Mouse (Mus musculus) cerebellum, adult 2 months (tissue): ENCODE measurements around the gene Poc1a.

Experiments
- CTCF ChIP-seq: fragments of 200-500 bp; IDR thresholded peaks from 2 replicates; pipeline ENCODE4 v1.5.1; 2011; ENCODE audit warnings: low read depth, mild to moderate bottlenecking, control low read depth, low read length, moderate library complexity, borderline replicate concordance; ENCODE audit not compliant: insufficient read depth
- POLR2A ChIP-seq: fragments of 200-500 bp; IDR thresholded peaks from 2 replicates; pipeline ENCODE4 v1.6.1; 2011; ENCODE audit warnings: low read length, control low read depth, borderline replicate concordance; ENCODE audit not compliant: insufficient read depth

DNA sequence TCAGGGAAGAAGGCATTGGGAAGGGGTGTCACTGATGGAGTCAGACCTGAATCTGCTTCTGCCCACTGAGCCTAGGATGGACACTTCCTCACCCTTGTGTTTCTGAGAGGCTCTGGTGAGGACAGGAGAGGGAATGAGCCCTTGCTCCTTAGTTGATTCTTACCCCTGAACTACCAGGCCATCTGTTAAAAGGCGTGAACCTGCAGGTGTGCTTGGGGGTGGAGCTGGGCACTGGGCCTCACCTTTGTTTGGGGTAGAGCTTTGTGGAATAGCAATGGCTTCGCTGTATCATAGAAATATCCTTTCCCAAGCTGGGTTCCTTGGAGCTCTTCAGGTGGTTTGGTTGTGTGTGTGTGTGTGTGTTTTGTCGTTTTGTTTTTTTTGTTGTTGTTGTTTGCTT, 1.2 kb downstream of the Poc1a start:
- no peak for TF ChIP-seq CTCF
- TF ChIP-seq POLR2A = no peak
